Mouse (Mus musculus) adrenal gland, adult 8-10 months (tissue): ENCODE results near the gene Igfbp3. TPM values are rescaled to one million over a fixed set of nuclear protein-coding genes. Genes with fewer than 3 reads are reported as not detected.

ENCODE experiments used
- DNase-seq: peaks from one replicate; pipeline ENCODE4 v3.0.0; 2022
- total RNA-seq, 4 experiments: library from RNA; stranded (reverse); gene quantifications; 2 replicates each; pipeline ENCODE4 v1.2.4; 2022

Gene Igfbp3
- total RNA-seq, 4 experiments from 2014 or later: 46.2 to 81.3 (median 69.4) TPM

GRCm38 (mm10) chr11:7160637-7161101, 53.1 kb downstream of the Igfbp3 start:
- DNase-seq: no peak

- DNase-seq: no peak
Observed at GRCm38 (mm10) chr11:7160146-7160545, 53.6 kb downstream of the Igfbp3 start.

- DNase-seq: no peak
Observed at GRCm38 (mm10) chr11:7158196-7158595, 55.5 kb downstream of the Igfbp3 start.

GRCm38 (mm10) chr11:7156427-7156826, 57.3 kb downstream of the Igfbp3 start:
- DNase-seq: no peak

Other genes with a start within 250 kb of the Igfbp3 start
- 1 to 10 TPM; 3.7 to 6.5 (median 5.2) TPM for gene Adcy1, start 150.4 kb downstream of the Igfbp3 start, total RNA-seq
- gene Gm11985, start 25.4 kb downstream of the Igfbp3 start, total RNA-seq: not detected
- gene Igfbp1, start 16.1 kb downstream of the Igfbp3 start, total RNA-seq: not detected